Mouse (Mus musculus) megakaryocyte, adult 5-6 weeks (primary cell): ENCODE results near the gene Renbp. TPM values are rescaled to one million over a fixed set of nuclear protein-coding genes. Genes with fewer than 3 reads are reported as not detected.

Experiments used
- ATAC-seq: 2 replicates; pipeline ENCODE4 v1.8.0; 2016; ENCODE audit warnings: mild to moderate bottlenecking, inconsistent platforms; ENCODE audit not compliant: poor library complexity, severe bottlenecking
- total RNA-seq, 2 experiments: library from RNA; stranded (forward) in 1 of 2; stranded (reverse) in 1 of 2; fragments of 153-499, 151-499 nt in 1 of 2; fragments of 221-1000, 200-1000 nt in 1 of 2; gene quantifications; 2 replicates each; pipeline versions ENCODE4 v1.2.3 to v1.2.4; 2015 to 2017

Renbp gene
- total RNA-seq, 2 experiments from 2014 or later, result 13.5 to 34.4 TPM

DNA sequence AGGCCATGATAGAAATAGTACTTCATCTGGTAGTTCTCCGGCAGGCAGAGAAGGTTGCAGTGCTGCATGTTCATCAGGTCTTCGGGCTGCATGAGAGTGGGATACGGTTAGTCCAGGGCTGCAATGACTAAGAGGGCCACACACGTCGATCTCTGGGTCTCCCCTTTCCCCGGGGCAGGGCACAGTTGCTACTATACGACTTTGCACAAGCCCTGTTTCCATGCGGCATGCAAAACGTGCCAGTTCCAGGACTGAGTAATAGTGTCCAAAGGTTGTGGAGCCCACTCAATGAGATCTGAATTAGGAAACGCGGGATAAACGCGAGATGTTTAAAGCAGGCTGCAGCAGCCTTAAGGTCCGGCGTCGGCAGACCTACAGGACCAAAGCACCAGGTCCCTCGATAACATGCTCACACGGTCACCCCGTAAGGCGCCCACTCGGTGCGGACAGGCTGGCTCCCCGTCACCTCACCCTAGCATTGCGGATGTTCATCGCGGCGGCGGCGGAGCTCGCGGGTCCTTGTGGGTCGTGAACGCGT, 9.3 kb downstream of the Renbp start:
- 0 out of 2 replicates have a peak, but pooled peaks have one; percentile 5 for ATAC-seq

DNA sequence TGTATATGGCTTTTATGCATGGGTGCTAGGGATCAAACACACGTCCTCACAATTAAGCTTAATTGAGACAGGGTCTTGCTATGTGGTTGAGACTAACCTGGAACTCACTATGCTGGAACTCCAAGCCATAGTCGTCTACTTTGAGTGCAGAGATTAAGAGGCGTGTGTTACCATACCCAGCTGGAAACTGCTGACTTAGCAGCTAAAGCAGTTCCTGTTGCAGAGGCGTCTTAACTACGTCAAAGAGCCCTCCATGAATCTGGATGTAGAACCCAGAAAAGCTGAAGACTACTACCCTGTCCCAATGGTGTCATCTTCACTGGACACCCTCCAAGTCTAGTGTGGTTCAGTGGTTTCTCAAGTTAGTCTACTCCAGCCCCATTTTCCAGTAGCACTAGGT, 12.0 kb downstream of the Renbp start:
- ATAC-seq, result no peak

DNA sequence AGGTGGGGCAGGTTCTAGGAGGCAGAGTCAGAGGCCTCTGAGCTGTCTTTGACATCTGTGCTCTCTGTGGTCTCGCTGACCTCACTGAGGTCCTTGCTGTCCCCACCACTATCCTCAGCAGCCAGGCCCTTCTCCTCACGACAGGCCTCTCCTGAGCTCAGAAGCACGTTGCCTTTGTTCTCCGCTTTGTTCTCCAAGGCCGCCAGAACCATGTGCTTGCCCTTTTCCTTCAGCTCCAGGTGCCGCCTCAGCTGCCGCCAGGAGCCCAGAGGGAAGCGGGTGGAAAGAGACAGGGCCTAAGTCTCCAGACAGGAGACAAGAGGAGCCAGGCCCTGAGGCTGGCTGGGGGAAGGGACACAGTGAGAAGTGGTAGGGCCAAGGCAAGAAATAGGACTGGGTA, 13.7 kb downstream of the Renbp start:
- ATAC-seq, result no peak

DNA sequence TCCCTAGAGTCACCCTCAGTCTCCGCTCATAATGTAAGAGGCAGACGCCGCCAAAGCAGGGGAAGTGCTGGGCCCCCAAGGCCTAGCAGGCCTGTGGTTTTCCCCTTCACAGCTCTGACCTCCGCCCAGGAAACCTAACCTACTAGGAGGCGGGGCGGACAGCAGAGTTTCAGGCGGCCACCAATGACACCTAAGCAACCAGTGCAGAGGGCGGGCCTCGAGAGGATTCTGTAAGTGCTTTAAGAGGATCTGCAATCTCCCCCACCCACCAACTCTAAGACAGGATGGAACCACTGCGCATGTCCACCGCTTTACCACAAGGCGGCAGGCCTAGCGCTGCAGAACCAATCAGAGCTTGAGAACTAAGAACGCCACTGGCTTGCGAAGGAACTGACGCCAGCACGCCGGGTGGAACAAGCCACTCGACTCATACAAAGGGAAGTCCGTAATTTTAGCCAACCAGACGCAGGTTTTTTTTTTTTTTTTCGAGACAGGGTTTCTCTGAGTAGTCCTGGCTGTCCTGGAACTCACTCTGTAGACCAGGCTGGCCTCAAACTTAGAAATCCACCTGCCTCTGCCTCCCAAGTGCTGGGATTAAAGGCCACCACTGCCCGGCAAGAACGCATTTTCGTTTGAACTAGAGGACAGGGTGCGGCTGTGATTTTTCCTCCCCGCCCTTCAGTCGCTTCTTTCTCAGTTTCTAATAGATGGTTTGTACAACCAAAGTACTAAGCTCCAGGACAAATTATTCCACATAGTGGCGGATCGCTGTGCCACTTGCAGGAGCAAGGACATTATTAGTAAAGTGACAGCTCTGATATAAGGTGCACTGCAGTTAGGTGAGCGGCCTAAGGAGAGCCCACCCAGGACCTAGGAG, 15.6 kb downstream of the Renbp start:
- ATAC-seq, result peak; percentile 85

DNA sequence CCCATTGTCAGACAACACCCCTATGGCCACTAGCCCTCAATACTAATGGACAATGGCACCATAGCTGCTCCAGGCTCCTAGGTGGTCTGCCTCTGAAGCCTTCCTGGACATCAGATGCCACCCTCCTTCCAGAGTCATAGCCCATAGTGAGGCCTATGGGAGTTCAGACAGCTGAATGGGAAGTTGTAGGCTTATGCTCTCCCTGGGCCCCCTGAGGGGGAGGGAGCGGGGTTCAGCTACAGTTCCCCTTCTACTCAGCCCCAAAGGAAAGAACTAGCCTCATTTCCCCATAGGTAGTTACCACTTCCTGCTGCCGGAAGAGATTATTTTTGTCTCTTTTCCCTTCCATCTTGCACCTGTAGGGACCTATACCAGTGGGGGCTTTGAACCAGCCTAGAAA, 19.1 kb downstream of the Renbp start:
- peak; percentile 62 for ATAC-seq

DNA sequence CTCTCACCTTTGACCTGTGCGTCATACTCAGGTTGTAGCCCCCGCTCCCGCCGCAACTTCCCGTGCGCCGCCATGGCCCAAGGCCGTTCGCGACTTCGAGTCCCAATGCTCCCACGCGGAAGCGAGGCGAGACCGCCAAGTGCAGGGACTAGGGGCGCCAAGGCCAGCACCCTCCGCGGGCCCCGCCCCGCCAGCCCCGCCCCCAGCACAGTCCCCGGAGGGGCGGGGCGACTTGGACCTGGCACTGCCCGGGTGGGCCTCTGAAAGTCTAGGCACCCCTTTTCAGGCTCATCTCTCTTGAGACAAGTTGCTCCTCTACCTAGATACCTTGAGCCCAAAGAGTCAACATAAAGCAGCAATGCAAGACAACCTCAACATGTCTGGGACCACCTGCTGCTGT, 19.5 kb downstream of the Renbp start:
- peak; percentile 17 for ATAC-seq

DNA sequence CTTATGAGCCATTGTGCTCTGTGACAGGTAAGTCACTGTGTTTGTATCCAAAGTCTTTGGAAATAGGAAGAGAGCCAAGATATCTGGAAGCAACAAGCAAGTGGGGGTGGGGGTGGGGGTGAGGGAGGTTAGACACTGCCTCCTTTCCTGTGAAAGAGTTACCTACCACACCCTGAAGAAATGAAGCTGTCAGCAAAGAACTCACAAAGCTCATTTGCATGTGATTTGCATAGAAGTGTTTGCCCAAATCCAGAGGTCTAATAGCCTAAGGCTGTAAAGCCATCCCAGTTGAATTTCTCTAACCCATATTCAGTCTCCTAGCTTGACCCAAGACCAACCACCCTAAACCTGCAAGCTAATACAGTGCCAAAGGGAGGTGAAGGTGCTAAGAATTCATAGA, 20.2 kb downstream of the Renbp start:
- ATAC-seq, result no peak

DNA sequence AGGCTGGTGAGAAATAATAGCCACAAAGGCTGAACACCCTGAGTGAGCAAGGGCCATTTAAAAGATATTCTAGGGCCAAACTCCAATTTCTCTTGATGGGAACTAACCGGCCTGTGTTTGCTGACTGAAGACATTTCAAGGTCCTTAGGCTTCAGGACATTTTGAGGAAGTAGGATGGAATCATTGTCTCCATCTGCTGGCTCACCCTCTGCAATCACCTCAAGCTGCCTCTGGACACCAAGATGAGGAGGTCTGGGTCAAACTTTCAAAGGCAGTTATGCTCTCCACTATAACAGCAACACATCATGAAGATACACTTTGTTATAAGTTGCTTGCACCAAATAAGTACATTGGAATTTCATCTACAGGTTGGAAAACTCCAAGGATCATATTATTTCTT, 20.6 kb downstream of the Renbp start:
- no peak for ATAC-seq

DNA sequence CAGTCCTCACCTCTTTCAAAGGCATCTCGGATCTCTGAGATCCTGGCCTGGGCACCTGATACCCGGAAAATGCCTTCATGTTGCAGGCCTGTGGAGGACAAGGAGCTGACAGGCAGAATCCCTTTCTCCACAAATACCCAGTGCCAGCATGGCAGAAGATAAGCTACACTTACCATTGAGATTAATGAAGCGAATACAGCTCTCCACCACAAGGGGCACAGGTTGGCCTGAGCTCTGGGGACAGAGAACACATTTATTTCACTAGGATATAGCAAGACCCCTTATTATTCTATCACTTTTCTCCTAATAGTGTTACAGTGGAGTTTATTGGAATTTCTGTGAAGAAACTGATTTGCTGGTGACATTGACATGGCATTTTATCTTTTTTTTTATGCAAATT, 32.7 kb downstream of the Renbp start:
- ATAC-seq, result no peak

DNA sequence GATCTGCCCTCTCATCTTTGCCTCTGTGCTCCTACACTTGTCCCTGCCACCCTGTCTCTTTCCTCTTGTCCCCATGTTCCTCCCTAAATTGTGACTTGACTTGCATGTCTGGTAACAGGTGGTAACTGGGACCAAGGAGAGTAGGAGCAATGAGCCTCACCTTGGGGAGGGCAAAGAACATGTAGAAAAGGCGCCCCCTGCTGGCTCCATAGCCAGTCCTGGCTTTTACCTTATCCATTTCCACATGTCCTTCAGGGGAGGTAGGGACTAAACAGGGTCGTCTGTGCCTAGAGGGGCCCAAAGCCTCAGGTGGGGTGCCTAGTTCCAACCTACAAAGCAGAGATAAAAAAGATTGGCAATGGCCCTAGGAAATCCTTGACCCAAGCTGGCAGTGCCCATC, 34.9 kb downstream of the Renbp start, which contains the start of gene L1cam:
L1cam (minus strand) TSS at position 387 of the 400 bp plus-strand sequence.
- ATAC-seq, result no peak

DNA sequence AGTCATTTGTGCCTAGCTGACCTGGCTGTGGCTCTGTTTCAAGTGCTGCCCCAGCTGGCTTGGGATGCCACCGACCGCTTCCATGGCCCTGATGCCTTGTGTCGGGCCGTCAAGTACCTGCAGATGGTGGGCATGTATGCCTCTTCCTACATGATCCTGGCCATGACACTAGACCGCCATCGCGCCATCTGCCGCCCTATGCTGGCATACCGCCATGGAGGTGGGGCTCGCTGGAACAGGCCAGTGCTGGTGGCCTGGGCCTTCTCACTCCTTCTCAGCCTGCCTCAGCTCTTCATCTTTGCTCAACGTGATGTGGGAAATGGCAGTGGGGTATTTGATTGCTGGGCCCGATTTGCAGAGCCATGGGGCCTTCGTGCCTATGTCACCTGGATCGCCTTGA, 37.8 kb downstream of the Renbp start:
- no peak for ATAC-seq

DNA sequence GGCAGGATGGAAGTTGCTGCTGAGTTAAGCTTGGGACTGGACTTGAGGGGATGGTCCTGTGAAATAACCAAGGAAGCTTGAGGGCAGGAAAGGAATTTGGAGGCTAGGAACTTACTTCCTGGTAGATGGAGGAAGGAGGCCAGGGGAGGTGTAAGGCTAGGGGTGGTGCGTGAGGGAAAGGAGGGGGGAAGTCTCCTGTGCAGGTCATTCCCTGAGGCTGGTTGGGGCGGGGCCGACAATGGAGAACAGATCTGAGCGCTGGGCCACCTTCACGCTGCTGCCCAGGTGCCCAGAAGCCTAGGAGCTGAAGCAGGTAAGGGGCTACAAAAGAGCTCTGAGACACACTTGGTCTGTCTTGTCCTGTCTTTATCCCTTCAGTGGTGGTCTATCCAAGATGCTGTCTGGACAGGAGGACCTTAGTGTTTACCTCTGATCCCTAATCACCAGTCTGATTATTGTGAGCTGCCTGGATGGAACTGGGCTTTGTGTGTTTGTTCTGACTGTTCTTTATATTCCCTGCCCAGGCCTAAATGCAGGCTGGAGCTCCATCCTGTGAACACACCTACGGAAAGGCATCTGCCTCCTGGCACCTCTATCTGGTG, 39.0 kb downstream of the Renbp start, which contains the start of gene Avpr2:
Avpr2 (plus strand) TSS at position 552 of the 602 bp plus-strand sequence.
- no peak for ATAC-seq

DNA sequence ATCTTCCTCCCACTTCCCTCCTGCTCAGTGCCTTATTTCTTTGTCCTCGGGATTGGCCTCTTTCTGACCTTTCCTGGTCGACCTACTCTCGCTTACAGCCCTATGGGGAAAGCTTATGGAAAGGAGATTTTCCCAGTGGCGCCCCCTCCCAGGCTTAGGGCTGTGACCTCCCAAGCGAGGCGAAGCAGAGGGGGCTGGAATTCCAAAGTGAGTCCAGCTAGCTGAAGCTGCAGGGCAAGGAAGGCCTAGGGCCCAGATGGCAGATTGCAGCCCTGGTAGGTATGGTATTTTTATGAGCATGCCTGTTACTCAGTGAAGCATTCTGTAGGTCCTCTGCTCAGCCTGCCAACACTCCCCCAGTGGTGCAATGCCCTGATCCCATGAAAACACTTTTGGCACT, 49.2 kb downstream of the Renbp start:
- no peak for ATAC-seq

DNA sequence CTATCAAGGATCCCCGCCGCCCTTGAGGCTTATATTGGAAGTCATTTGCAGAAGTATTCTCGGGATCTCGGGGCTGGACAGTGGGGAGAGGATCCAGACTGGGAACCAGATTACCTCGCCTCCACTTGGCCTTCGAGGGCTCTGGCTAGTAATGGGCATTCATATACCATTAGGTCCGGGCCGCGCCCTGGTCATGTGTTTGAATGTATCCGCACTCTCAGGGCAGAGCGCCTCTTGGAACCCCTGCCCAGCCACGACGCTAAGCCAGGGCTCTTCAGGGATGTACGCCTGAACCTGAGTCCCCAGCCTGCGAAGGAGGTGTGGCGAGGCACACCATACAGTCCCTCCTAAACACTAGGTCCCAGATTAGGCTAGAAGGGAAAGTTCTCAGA, 49.6 kb downstream of the Renbp start:
- ATAC-seq, result no peak

DNA sequence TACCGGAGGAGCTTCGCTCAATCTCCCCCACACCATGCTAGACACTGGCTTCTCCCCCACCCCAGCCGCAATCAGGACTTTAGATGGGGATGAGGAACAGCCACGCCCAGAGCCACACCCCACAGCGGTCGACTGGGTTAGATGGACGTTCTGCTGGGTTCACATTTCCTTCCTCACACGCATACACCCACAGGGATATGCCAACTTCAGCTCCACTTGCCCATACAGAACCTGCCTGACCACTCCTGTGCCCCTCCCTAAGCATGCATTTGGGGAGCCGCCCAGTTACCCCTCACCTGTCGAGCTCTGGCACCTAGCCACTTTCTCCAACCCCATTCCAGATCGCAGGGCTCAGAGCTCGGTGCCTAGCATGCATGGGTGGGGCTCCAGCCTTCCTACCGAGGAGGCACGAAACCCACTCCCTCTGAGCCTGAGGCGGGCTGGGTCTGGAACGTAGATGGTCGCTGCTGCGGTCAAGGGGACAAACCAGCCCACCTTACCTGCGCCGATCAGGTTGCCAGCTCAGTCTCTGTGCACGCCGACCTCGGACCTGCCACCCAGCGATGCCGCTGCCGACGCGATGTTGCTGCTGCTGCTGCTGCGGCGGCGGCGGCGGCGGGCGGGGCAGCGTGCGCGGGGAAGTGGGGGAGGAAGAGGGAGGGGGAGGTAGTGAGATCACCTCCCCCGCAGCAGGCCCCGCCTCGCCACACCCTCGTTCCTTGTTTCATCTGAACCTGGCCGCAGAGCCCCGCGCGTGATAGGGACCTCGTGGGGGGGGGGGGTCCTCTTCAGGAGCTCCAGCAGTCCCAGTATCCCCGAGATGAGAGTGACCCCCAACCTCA, 50.2 kb downstream of the Renbp start:
- peak; percentile 85 for ATAC-seq

DNA sequence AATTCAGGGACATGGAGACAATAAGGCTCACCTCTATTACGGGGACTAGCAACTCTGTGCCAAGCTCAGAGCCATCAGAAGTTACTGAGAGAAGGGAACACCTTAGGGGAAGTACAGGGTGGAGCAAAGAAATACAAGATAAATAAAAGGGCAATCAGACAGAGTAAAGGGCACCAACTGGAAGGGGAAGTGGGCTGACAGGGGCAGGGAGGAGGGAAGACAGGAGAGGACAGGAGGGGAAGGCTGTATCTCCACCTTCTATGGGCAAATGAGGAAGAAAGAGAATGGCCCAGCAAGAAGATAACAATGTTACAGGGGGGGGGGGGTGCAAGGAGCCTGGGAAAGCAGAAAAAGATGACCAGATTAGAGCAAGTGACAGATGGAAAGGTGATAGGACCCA, 53.6 kb downstream of the Renbp start:
- ATAC-seq, result peak; percentile 47

DNA sequence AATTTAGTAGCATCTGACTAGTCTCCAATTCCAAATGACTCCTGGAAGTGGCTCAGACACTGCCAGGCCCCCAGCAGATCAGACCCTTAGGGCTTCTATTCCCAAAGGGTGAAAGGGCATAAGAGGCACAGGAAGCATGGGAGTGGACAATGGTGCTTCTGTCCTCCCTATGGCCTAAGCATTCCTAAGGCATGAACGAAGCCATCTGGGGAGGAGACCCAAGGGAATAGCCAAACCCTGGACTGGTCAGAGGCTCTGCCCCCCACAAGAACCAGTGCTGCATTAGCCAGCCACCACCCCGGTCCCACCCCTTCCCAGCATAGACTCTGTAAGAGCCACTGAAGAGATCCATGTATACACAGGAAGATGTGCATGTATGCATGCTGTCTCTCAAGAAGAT, 54.8 kb downstream of the Renbp start:
- no peak for ATAC-seq
